Mouse (Mus musculus) thymus, postnatal 4 days (tissue): ENCODE measurements around the gene Elof1.
"Not testable (repeated sequence)": the region's sequence is repeated elsewhere in the genome, so short reads cannot be mapped to it uniquely, and the experiment has no call there.

Source experiments
- DNase-seq: peaks from one replicate; pipeline ENCODE4 v3.0.0; 2021

Gene Elof1

GRCm38 (mm10) chr9:22116740-22117426 lies at the start of gene Elof1:
Gene Elof1 (minus strand): TSS chr9:22117172.
- peak; percentile 95 for DNase-seq

- peak; percentile 29 for DNase-seq
Measured at GRCm38 (mm10) chr9:22166686-22167085, 49.7 kb upstream of the Elof1 start.

GRCm38 (mm10) chr9:22165964-22166363 lies 49.0 kb upstream of the Elof1 start:
- no peak for DNase-seq

- DNase-seq: peak; percentile 75
Measured at GRCm38 (mm10) chr9:22164711-22165668, 48.0 kb upstream of the Elof1 start.

- no peak for DNase-seq
Measured at GRCm38 (mm10) chr9:22162912-22163311, 45.9 kb upstream of the Elof1 start.

GRCm38 (mm10) chr9:22162305-22162704 lies 45.3 kb upstream of the Elof1 start:
- no peak for DNase-seq

- DNase-seq: no peak
Measured at GRCm38 (mm10) chr9:22161299-22161698, 44.3 kb upstream of the Elof1 start.

- DNase-seq: peak; percentile 28
Measured at GRCm38 (mm10) chr9:22157516-22158265, 40.7 kb upstream of the Elof1 start.

GRCm38 (mm10) chr9:22156497-22157245 lies 39.7 kb upstream of the Elof1 start, which contains the start of gene Pigyl:
Gene Pigyl (plus strand): TSS chr9:22156846.
- DNase-seq: peak; percentile 100

GRCm38 (mm10) chr9:22155614-22156013 lies 38.6 kb upstream of the Elof1 start:
- peak; percentile 85 for DNase-seq

GRCm38 (mm10) chr9:22153810-22154209 lies 36.8 kb upstream of the Elof1 start:
- DNase-seq: no peak

GRCm38 (mm10) chr9:22150946-22151345 lies 34.0 kb upstream of the Elof1 start:
- DNase-seq: no peak

GRCm38 (mm10) chr9:22150249-22150693 lies 33.3 kb upstream of the Elof1 start:
- not testable (repeated sequence) for DNase-seq

- DNase-seq: peak; percentile 25
Measured at GRCm38 (mm10) chr9:22149426-22150248, 32.7 kb upstream of the Elof1 start.

GRCm38 (mm10) chr9:22144304-22144965 lies 27.5 kb upstream of the Elof1 start:
- DNase-seq: no peak

- DNase-seq: peak; percentile 97
Measured at GRCm38 (mm10) chr9:22143108-22144037, 26.4 kb upstream of the Elof1 start.

- DNase-seq: no peak
Measured at GRCm38 (mm10) chr9:22139746-22140145, 22.8 kb upstream of the Elof1 start.

- DNase-seq: peak; percentile 57
Measured at GRCm38 (mm10) chr9:22138480-22138879, 21.5 kb upstream of the Elof1 start.

GRCm38 (mm10) chr9:22136765-22137547 lies 20.0 kb upstream of the Elof1 start:
- DNase-seq: peak; percentile 20
